Mouse (Mus musculus) embryonic facial prominence, embryonic 15.5 days (tissue): ENCODE measurements around the gene Ugt1a2. TPM values are rescaled to one million over a fixed set of nuclear protein-coding genes. Genes with fewer than 3 reads are reported as not detected.

Source experiments
- ATAC-seq: fragments of 200-750 bp; cut with Nextera tagmentation; 2 replicates; pipeline ENCODE4 v1.8.0; 2017; ENCODE audit warnings: low read depth, moderate TSS enrichment; ENCODE audit not compliant: insufficient number of reproducible peaks, low FRiP score, low TSS enrichment
- H3K27ac ChIP-seq: fragments of 300-500 bp; sonication (generic); replicated peaks from 2 replicates; pipeline ENCODE4 v1.5.1; 2015; ENCODE audit warnings: mild to moderate bottlenecking, inconsistent platforms
- H3K27me3 ChIP-seq: fragments of 300-500 bp; sonication (generic); 2 replicates; pipeline ENCODE4 v1.6.1; 2015; ENCODE audit warnings: inconsistent platforms
- H3K36me3 ChIP-seq: fragments of 300-500 bp; sonication (generic); 2 replicates; pipeline ENCODE4 v1.6.1; 2015; ENCODE audit warnings: mild to moderate bottlenecking, inconsistent platforms
- H3K4me1 ChIP-seq: fragments of 300-500 bp; sonication (generic); 2 replicates; pipeline ENCODE4 v1.6.1; 2015; ENCODE audit warnings: inconsistent platforms
- H3K4me2 ChIP-seq: fragments of 300-500 bp; sonication (generic); replicated peaks from 2 replicates; pipeline ENCODE4 v1.6.1; 2015; ENCODE audit warnings: mild to moderate bottlenecking, inconsistent platforms
- H3K4me3 ChIP-seq: fragments of 300-500 bp; sonication (generic); replicated peaks from 2 replicates; pipeline ENCODE4 v1.5.1; 2015; ENCODE audit warnings: mild to moderate bottlenecking, inconsistent platforms
- H3K9ac ChIP-seq: fragments of 300-500 bp; sonication (generic); 2 replicates; pipeline ENCODE4 v1.6.1; 2015; ENCODE audit warnings: inconsistent platforms
- H3K9me3 ChIP-seq: fragments of 300-500 bp; sonication (generic); replicated peaks from 2 replicates; pipeline ENCODE4 v1.6.1; 2016; ENCODE audit warnings: inconsistent platforms
- WGBS: fragments of 180-500 bp; shearing (Covaris S2); methylation state at CpG from one replicate; pipeline ENCODE4 v1.1.7; 2015; 5-methylcytosine and 5-hydroxymethylcytosine counted together
- polyA plus RNA-seq: library from polyadenylated mRNA; unstranded; fragments of >200 nt; fragmentation: Nextera tagmentation; extraction: Ambion mirVana; gene quantifications from 2 replicates; pipeline ENCODE4 v1.2.1, GENCODE M21; 2015

Ugt1a2 gene
- polyA plus RNA-seq, 1 experiment from 2014 or later, result not detected

- WGBS, result 73% methylated on average over 4 of the region's 4 CpGs
- H3K9me3 ChIP-seq, result peaks cover 6% of the 10 kb centered on the region; the same call in 1 of the 2 replicates
- no peak for ATAC-seq
Observed at GRCm38 (mm10) chr1:88259643-88260024, 59.2 kb downstream of the Ugt1a2 start.

GRCm38 (mm10) chr1:88260114-88260513 is 59.7 kb downstream of the Ugt1a2 start:
- Histone ChIP-seq H3K4me2 (no peak overlapping the region), H3K36me3 (peaks cover 58% of the 10 kb centered on the region), H3K4me1 (peaks cover 9% of the 10 kb centered on the region), H3K27ac (no peak overlapping the region), H3K9ac (no peak overlapping the region), H3K27me3 (no peaks in the 10 kb centered on the region), H3K9me3 (peaks cover 2% of the 10 kb centered on the region; the same call in 1 of the 2 replicates), H3K4me3 (no peak overlapping the region)
- WGBS, result 77% methylated on average over 6 of the region's 6 CpGs
- ATAC-seq, result peak; percentile 4; the same call in 1 of the 2 replicates

More at GRCm38 (mm10) chr1:88259643-88260024, 59.2 kb downstream of the Ugt1a2 start:
- H3K4me3 ChIP-seq, result no peak overlapping the region
- H3K9ac ChIP-seq, result no peak overlapping the region
- H3K27me3 ChIP-seq, result no peaks in the 10 kb centered on the region
- no peak overlapping the region; the same call in 1 of the 2 replicates for H3K27ac ChIP-seq
- H3K36me3 ChIP-seq, result peaks cover 53% of the 10 kb centered on the region
- H3K4me1 ChIP-seq, result peaks cover 9% of the 10 kb centered on the region
- no peak overlapping the region for H3K4me2 ChIP-seq

- 83% methylated on average over 10 of the region's 10 CpGs for WGBS
- H3K4me1 ChIP-seq, result peaks cover 9% of the 10 kb centered on the region
- H3K9ac ChIP-seq, result no peak overlapping the region
- ATAC-seq, result no peak
- H3K4me2 ChIP-seq, result no peak overlapping the region
- H3K9me3 ChIP-seq, result no peaks in the 10 kb centered on the region; the same call in 1 of the 2 replicates
- no peak overlapping the region for H3K4me3 ChIP-seq
- no peak overlapping the region for H3K27ac ChIP-seq
- peaks cover 65% of the 10 kb centered on the region for H3K36me3 ChIP-seq
- no peaks in the 10 kb centered on the region for H3K27me3 ChIP-seq
Observed at GRCm38 (mm10) chr1:88260604-88261377, 60.4 kb downstream of the Ugt1a2 start.

GRCm38 (mm10) chr1:88261706-88262105 is 61.3 kb downstream of the Ugt1a2 start:
- H3K4me3 ChIP-seq, result no peak overlapping the region
- H3K27ac ChIP-seq, result peak overlapping the region; percentile 0; the same call in 1 of the 2 replicates
- H3K9ac ChIP-seq, result no peak overlapping the region
- no peaks in the 10 kb centered on the region; the same call in 1 of the 2 replicates for H3K9me3 ChIP-seq
- H3K36me3 ChIP-seq, result peaks cover 74% of the 10 kb centered on the region
- H3K27me3 ChIP-seq, result no peaks in the 10 kb centered on the region
- peaks cover 9% of the 10 kb centered on the region for H3K4me1 ChIP-seq
- WGBS, result 85% methylated on average over 7 of the region's 7 CpGs
- H3K4me2 ChIP-seq, result no peak overlapping the region
- ATAC-seq, result 0 out of 2 replicates have a peak, but pooled peaks have one; percentile 3

GRCm38 (mm10) chr1:88262255-88262654 is 61.9 kb downstream of the Ugt1a2 start:
- no peak overlapping the region for H3K4me2 ChIP-seq
- H3K27me3 ChIP-seq, result no peaks in the 10 kb centered on the region
- ATAC-seq, result peak; percentile 20
- H3K36me3 ChIP-seq, result peaks cover 79% of the 10 kb centered on the region
- no peak overlapping the region for H3K4me3 ChIP-seq
- H3K9me3 ChIP-seq, result no peaks in the 10 kb centered on the region; the same call in 1 of the 2 replicates
- H3K4me1 ChIP-seq, result peaks cover 9% of the 10 kb centered on the region
- peak overlapping the region; percentile 0; the same call in 1 of the 2 replicates for H3K27ac ChIP-seq
- WGBS, result 66% methylated on average over 4 of the region's 4 CpGs
- no peak overlapping the region for H3K9ac ChIP-seq

GRCm38 (mm10) chr1:88262961-88263360 is 62.6 kb downstream of the Ugt1a2 start:
- no peak overlapping the region for H3K4me3 ChIP-seq
- no peaks in the 10 kb centered on the region for H3K27me3 ChIP-seq
- H3K9me3 ChIP-seq, result no peaks in the 10 kb centered on the region; the same call in 1 of the 2 replicates
- H3K9ac ChIP-seq, result no peak overlapping the region
- peaks cover 86% of the 10 kb centered on the region for H3K36me3 ChIP-seq
- no peak overlapping the region for H3K4me2 ChIP-seq
- no peak for ATAC-seq
- WGBS, result 65% methylated on average over 6 of the region's 6 CpGs
- peaks cover 9% of the 10 kb centered on the region for H3K4me1 ChIP-seq
- H3K27ac ChIP-seq, result 0 out of 2 replicates have a peak overlapping the region, but pooled peaks have one; percentile 0

GRCm38 (mm10) chr1:88263778-88264177 is 63.4 kb downstream of the Ugt1a2 start:
- Histone ChIP-seq H3K9ac (no peak overlapping the region), H3K9me3 (no peaks in the 10 kb centered on the region; the same call in 1 of the 2 replicates), H3K27ac (no peak overlapping the region), H3K27me3 (no peaks in the 10 kb centered on the region), H3K36me3 (peaks cover 95% of the 10 kb centered on the region), H3K4me2 (no peak overlapping the region), H3K4me1 (peaks cover 9% of the 10 kb centered on the region), H3K4me3 (no peak overlapping the region)
- 89% methylated on average over 5 of the region's 5 CpGs for WGBS
- no peak for ATAC-seq

- WGBS, result 90% methylated on average over 7 of the region's 7 CpGs
- Histone ChIP-seq H3K9me3 (no peaks in the 10 kb centered on the region; the same call in 1 of the 2 replicates), H3K9ac (no peak overlapping the region), H3K27me3 (no peaks in the 10 kb centered on the region), H3K4me2 (no peak overlapping the region), H3K4me1 (peaks cover 5% of the 10 kb centered on the region), H3K4me3 (no peak overlapping the region), H3K36me3 (peaks cover 100% of the 10 kb centered on the region), H3K27ac (no peak overlapping the region)
- ATAC-seq, result no peak
Observed at GRCm38 (mm10) chr1:88264237-88264868, 64.0 kb downstream of the Ugt1a2 start.

GRCm38 (mm10) chr1:88264869-88265240 is 64.5 kb downstream of the Ugt1a2 start:
- no peak overlapping the region for H3K4me2 ChIP-seq
- 80% methylated on average over 4 of the region's 4 CpGs for WGBS
- H3K4me3 ChIP-seq, result no peak overlapping the region
- no peak for ATAC-seq
- peaks cover 100% of the 10 kb centered on the region for H3K36me3 ChIP-seq
- no peak overlapping the region for H3K9ac ChIP-seq
- H3K27ac ChIP-seq, result no peak overlapping the region
- H3K9me3 ChIP-seq, result no peaks in the 10 kb centered on the region; the same call in 1 of the 2 replicates
- H3K27me3 ChIP-seq, result no peaks in the 10 kb centered on the region
- H3K4me1 ChIP-seq, result peaks cover 4% of the 10 kb centered on the region

GRCm38 (mm10) chr1:88266123-88266522 is 65.7 kb downstream of the Ugt1a2 start:
- Histone ChIP-seq H3K9me3 (no peaks in the 10 kb centered on the region; the same call in 1 of the 2 replicates), H3K27me3 (no peaks in the 10 kb centered on the region), H3K36me3 (peaks cover 90% of the 10 kb centered on the region), H3K27ac (no peak overlapping the region), H3K4me3 (no peak overlapping the region), H3K4me1 (peaks cover 4% of the 10 kb centered on the region), H3K4me2 (no peak overlapping the region), H3K9ac (no peak overlapping the region)
- 89% methylated on average over 13 of the region's 13 CpGs for WGBS
- ATAC-seq, result no peak

- Histone ChIP-seq H3K36me3 (peaks cover 86% of the 10 kb centered on the region), H3K4me3 (no peak overlapping the region), H3K9ac (no peak overlapping the region), H3K27ac (no peak overlapping the region), H3K4me1 (no peaks in the 10 kb centered on the region), H3K9me3 (no peaks in the 10 kb centered on the region; the same call in 1 of the 2 replicates), H3K4me2 (no peak overlapping the region), H3K27me3 (no peaks in the 10 kb centered on the region)
- no peak for ATAC-seq
- 93% methylated on average over 6 of the region's 6 CpGs for WGBS
Observed at GRCm38 (mm10) chr1:88267489-88267888, 67.1 kb downstream of the Ugt1a2 start.
